16 mouse cellular contexts compared by ENCODE assay signal in the genomic region with DNA sequence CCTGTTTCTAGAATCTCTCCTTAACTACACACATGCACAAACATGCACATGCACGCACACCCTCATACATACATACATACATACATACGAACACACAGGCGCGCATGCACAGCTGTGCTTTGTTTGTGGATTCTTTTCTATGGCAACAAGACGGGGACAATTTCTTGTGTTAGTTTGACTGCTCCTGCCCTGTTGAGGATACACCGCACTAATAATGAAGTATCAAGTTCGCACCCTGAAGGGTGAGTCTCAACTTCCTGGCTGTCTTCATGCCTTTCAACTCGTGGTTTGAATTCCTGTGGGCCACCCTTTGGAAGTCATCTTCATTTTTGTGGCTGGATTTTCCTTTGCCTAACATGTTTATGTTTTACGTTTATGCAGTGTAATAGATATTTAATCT.
"Had no signal": no experiment of that assay in that cellular context is flagged by ENCODE, and none has a peak within 500 bp of the region (broad histone marks: within the 10 kb centered on the region; RNA-seq: fewer than 3 reads in every experiment).

No protein-coding gene starts in this region.

- H3K27me3 ChIP-seq: limb, embryonic 13.5 days; liver, embryonic 12.5 days; liver, embryonic 15.5 days; midbrain, embryonic 13.5 days; stomach, embryonic 15.5 days had no signal

- H3K9me3 ChIP-seq: limb, embryonic 13.5 days; liver, embryonic 12.5 days; liver, embryonic 15.5 days; midbrain, embryonic 13.5 days; stomach, embryonic 15.5 days had no signal

- H3K4me1 ChIP-seq: liver, embryonic 12.5 days; stomach, embryonic 15.5 days had no signal

- ATAC-seq: liver, embryonic 12.5 days; midbrain, embryonic 13.5 days; midbrain, embryonic 16.5 days had no signal

- H3K36me3 ChIP-seq: limb, embryonic 13.5 days; liver, embryonic 12.5 days; liver, embryonic 15.5 days; midbrain, embryonic 13.5 days; stomach, embryonic 15.5 days had no signal

- H3K9ac ChIP-seq: limb, embryonic 13.5 days; liver, embryonic 12.5 days; liver, embryonic 15.5 days; midbrain, embryonic 13.5 days; stomach, embryonic 15.5 days had no signal

- H3K4me3 ChIP-seq: limb, embryonic 13.5 days; liver, embryonic 12.5 days; liver, embryonic 15.5 days; midbrain, embryonic 13.5 days; stomach, embryonic 15.5 days had no signal

- H3K4me2 ChIP-seq: limb, embryonic 13.5 days; liver, embryonic 12.5 days; liver, embryonic 15.5 days; midbrain, embryonic 13.5 days; stomach, embryonic 15.5 days had no signal

- H3K27ac ChIP-seq: limb, embryonic 13.5 days; liver, embryonic 12.5 days; liver, embryonic 15.5 days; midbrain, embryonic 13.5 days; stomach, embryonic 15.5 days had no signal

- DNase-seq: kidney, adult 18-20 months; kidney, postnatal 10 days; kidney, postnatal 36 days; left cerebral cortex, postnatal 4 days; liver; lung, adult 2 months; lung, postnatal 14 days; lung, postnatal 4 days; right cerebral cortex, postnatal 4 days; thymus, postnatal 25 days had no signal
